Mouse (Mus musculus): Measurements from ENCODE around the gene Slc2a4.

DNA sequence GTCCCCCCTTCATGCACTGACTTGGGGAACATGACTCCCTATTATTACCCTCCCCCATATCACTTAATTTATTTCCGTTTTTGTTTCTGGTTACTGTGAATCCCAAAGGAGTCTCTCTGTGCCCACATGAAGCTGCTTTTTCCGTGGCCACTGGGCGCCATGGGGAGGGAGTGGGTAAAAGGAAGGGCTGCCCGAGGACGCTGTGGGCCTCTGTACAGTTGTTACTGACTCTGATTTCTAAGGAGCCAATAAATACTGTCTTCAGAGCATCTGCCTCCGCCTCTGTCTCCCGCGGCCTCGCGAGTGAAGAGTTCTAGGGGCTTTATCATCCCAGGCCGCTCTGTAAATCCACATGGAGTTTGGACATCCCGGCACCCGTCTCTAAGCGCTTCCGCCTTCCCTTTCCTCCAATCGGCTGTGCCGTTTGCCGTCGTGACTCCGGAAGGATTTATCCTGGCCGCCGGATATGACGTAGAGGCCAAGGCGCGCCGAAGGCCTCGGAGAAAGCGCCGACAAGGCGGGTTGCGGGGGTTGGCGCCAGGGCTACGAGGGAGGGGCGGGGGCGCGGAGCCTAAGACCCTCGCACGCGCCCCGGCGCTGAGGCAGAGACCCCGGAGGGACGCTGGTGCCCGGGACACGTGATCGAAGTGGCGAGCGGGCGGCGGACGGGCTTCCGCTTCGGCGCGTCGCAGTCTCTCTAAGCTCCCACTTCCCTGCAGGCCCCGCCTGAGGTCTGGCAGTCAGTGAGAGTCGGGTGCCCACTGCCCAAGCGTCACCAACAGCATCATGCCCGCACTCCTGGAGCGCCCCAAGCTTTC is 34.2 kb downstream of the Slc2a4 start, which contains the start of gene Gps2:
- TF ChIP-seq POLR2A (IDR thresholded peaks at IDR 0.05; ENCODE audit: insufficient read length, low read depth) (peak; percentile 57), POLR2AphosphoS2 (IDR thresholded peaks at IDR 0.05; ENCODE audit: insufficient read length, low read depth) (peak; percentile 79), CEBPB (IDR thresholded peaks at IDR 0.05; ENCODE audit: insufficient read depth, poor library complexity, severe bottlenecking) (no peak), TCF12 (IDR thresholded peaks at IDR 0.05; ENCODE audit: insufficient read depth, poor library complexity, severe bottlenecking) (no peak), MAX (IDR thresholded peaks at IDR 0.05; ENCODE audit: low read depth) (no peak)
